Mouse (Mus musculus) neural tube, embryonic 10.5 days (tissue): ENCODE data around the gene Pik3r4.
"Not testable (repeated sequence)": the region's sequence is repeated elsewhere in the genome, so short reads cannot be mapped to it uniquely, and the experiment has no call there.

Experiments used
- DNase-seq: peaks from one replicate; pipeline ENCODE4 v3.0.0-alpha.2; 2017; ENCODE audit warnings: low spot score; ENCODE audit errors: extremely low spot score

The Pik3r4 gene

DNA sequence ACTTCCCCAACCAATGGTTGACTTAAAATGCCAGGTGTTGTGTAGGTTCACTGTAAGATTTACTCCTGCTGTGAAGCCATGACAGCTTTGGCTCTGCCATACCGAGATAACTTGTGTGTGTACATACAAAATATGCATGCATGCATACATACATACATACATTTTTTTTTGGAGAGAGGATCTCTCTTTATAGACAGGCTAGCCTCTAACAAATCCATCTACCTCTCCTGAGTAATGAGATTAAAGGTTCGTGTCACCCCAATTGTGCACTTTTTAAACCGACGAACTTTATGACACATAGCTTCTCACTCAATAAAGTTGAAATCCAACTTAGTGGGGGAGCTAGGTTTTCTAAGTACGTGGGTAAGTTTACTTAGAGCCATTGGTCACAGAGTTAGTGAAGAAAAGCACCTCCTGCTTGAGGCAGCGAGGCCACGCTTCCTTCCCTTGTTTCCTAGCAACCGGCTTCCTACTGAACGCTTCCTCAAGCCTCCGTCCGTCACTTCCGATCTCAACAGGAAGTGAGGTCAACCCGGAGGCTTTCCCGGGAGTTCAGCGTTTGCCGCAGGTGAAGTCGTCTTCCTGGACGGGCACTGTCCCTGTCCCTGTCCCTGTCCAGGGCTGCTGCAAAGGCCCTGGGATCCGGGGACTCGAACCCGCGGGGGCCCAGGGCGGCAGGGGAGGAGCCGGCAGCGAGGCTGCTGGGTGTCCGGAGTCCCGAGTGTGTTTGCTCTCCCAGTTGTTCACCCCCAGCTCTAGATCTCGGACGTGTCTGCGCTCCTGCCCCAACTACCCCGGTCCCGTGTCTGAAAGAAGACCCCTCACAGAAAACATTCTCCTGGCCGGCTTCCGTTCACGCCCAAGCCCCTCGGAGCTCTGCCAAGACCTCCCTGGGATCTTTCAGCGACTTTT is at the start of gene Pik3r4:
Gene Pik3r4, plus strand, starts transcription at position 519 of the 912 bp plus-strand sequence.
- DNase-seq = peak; percentile 84

DNA sequence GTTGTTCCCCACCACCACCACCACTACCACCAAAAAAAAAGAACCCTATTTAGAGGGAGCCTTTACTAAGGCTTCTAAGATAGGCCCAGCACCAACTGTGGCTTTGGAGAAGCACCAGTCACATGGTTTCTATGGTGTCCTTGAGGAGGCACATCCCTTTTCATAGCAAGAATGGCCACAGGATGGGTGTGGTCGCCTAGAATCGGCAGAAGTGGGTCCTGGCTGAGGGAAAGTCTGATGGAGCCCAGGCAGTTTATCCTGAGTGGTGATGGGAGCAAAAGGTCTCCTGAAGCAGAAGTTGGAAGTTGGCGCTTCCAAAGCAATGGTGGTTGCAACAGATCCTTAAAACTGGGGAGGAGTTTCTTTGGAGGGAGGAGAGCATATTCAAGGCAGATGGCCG is 43.9 kb upstream of the Pik3r4 start:
- no peak for DNase-seq

DNA sequence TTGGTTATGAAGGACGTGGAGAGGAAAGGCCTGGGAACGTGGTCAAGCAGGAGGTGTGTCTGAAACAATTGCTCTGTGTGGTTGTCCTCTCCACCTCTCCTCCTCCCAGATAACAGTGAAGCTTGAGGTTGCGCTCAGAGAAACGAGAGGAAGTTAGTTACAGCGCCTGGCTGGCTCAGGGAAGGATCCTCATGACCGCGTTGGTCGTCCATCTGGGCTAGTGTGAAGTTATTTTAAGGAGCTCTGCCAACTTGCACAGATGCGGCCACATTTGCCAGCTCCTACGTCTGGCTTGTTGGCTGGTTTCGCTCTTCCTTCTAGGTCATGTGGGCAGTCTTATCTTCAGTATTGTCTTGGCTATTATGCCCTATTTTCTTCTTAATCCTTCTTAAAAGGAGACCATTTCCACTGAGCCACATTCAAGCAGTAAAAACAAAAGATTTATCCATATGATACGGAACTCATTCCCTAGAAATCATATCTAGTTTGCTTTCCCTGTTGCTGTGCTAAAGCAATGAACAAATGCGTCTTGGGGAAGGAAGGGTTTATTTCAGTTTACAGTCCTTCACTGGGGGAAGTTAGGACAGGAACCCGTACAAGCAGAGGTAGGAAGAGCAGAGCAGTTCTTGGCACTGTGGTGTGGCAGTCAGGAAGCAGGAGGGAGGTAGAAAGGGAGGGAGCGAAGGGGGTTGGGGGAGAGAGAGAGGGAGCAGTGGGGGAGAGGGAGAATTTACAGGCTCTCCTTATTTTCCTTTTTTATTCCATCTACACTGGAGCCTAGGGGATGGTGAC is 30.6 kb upstream of the Pik3r4 start:
- DNase-seq = peak; percentile 4

DNA sequence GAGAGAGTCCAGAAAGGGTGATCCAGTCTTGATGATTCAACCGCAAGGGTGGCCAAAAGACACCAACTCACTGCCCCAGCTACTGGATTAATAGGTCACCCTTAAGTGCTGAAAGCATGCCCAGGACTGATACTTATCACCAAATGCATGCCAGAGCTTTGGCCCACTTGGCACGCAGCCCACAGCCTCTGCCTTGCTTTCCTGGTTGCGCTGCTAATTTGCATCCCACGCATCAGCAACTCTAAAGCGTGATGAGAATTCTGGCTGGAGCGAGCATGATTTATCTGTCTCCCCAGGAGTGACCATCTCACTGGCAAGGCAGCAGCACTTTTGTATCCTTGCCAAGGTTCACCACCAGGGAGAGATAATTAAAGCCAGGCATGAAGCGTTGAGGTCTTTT is 29.9 kb upstream of the Pik3r4 start:
- peak; percentile 9 for DNase-seq

DNA sequence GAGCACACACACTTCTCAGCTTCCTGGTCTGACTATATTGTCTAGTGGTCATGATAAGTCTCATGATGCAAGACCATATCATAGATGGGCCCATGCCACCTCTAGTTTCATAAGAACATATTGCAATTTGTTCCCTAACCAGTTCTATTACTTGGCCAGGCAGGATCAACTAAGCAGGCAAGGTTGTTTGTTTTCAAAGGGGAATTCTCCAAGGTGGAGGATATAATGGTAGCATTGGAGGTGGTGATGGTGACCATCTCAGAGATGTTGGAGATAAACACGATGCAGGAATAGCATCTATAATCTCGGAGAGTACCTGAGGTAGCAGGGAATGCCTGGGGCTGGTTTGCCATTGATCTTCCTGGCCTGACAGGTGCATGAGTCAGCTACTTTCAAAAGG is 26.8 kb upstream of the Pik3r4 start:
- DNase-seq = peak; percentile 0

DNA sequence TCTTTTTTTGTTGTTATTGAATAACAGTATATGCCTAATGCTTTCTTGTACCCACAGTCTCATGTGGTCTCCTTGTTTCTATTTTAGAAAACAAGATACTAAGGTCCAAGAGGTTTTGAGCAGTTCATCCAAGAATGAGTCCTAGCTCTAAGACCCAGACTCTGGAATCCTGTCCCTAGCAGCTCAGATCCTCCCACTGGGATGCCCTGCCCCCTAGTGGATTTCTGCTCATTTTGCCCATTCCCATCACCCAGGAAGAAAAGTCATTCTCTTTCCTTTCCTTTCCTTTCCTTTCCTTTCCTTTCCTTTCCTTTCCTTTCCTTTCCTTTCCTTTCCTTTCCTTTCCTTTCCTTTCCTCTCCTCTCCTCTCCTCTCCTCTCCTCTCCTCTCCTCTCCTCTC is 25.5 kb upstream of the Pik3r4 start:
- peak; percentile 40 for DNase-seq

DNA sequence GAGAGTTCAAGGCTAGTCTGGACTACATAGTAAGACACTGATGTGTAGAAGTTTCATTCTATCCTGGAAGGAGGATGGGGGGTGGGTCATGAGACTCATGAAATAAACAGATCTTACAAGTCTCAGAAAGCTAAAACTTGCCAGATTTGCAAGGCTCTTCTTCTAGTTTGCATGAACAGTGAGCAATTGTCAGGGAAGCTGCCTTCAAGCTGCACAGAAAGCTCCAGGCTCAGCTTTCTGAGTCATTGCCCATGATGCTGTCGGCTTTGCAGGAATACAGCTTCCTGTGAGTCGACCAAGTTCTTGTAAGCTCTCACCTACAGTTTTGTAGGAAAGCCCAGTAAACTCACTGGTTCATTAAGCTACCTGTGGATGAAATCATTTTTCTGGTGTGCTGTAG is 8.8 kb upstream of the Pik3r4 start:
- no peak for DNase-seq

DNA sequence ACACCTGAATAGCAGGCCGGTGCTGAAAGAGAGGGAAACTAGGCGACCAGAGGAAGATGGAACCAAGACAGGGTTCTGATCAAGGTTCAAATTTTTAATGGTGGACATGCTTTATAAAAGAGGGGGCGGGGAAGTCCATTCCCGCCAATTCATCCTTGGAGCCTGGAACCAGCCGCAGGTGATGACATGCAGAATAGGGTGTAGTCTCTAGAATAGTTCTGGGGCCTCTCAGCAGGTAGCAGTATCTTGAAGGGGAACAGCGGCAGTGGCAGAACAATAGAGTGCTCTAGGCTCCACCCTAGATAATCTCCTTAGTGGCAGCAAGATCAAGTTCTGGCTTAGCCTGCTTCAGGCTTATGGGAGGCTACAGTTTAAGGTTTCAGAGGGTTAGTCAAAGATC is 1.4 kb upstream of the Pik3r4 start:
- DNase-seq = not testable (repeated sequence)

DNA sequence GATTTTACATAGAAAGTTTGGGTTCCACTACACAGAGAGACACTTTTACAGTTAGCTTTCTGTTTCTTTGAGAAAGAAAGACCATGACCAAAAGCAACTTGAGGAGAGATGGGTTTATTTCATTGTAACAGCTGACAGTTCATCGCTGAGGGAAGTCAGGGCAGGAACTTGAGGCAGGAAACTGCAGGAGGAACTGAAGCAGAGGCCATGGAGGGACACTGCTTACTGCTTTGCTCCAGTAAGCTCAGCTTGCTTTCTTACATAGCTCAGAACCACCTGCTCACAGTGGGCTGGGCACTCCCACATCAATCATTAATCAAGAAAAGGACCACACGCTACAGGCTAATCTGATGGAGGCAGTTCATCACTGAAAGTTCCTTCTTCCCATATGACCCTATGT is 13.4 kb downstream of the Pik3r4 start:
- no peak for DNase-seq

DNA sequence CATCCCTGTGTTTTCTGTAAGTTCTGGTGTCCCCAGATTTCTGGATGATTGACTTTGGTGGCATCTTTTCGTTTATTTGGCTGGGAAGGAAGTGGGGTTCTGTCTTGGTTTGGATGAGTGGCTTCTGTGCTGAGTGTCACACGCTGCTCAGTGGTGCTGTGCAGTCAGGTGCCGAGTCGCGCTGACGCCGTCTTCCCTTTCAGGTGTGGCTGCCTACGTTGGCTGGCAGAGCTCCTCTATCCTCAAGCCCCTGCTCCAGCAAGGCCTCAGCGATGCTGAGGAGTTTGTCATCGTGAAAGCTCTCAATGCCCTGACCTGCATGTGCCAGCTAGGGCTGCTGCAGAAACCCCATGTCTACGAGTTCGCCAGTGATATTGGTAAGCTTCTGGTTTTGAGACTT is 15.4 kb downstream of the Pik3r4 start:
- DNase-seq = no peak

DNA sequence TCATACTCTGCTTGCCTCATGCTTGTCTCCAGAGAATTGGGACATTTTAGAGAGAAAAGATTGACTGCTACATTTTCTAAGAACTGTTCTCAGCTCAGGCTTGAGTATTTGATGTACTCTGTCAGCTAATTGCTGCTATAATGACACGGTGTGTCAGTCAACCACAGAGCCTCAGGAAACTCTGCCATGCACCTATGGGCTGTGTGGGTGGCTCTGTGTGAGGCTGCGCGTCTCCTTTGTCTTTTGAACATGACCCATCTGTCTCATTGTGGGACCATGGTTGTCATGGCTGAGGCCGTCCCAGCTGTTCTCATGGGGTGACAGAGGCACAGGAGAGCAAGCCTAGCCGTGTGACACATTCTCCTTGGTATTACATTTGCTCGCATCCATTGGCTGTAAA is 17.1 kb downstream of the Pik3r4 start:
- DNase-seq = no peak

DNA sequence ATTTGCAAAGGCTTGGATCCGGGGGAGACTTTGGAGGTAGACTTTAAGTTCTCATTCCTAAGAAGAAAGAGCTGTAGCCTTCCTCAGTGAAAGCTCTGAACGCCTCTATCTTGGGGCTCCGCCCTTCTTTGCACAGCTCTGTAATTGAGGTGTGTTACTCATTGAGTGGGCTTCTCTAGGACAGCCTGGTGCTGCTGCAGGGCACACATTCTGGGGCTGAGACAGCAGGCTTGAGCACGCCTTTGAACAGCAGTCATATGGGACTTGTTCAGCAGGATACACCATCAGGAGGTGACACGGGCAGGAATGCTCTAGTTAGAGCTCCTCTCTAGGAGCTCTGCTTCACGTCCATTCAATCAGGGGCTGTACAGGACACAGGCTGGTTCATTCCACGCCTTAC is 22.5 kb downstream of the Pik3r4 start:
- no peak for DNase-seq

DNA sequence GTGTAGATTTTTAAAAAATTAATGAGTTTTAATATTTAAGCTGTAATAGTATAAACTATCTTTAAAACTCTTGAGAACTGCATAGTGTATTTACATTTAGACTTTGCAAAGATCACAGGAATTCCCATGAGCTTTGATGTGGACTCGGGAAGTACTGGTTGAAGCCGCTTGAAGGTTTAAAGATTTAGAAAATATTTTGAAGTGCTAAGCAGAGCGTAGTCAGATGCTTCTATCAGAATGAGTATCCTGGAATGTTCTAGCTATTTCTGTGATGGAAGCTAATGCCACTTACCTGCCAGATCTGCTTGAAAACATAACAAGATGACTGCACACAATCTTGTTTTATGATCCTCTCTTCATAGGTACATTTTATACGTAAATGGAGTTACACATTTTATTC is 28.1 kb downstream of the Pik3r4 start:
- no peak for DNase-seq

DNA sequence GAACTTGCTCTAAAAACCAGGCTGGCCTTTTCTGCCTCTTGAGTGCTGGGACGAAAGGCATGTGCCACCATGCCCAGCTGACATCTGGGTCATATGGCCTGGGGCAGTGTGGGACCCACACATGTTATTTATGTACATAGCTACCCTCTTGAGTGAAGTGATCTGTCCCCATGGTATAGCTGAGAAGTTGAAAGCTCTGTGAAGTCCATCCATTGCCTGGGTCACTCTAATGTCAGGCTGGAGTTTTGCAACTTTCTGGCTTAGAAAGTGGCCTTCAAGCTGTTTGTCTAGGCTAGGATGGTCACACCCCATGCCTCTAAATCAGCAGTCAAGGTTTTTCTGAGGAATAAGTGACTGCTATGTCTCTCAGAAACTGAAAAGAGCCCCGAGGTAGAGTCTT is 29.3 kb downstream of the Pik3r4 start:
- DNase-seq = no peak

DNA sequence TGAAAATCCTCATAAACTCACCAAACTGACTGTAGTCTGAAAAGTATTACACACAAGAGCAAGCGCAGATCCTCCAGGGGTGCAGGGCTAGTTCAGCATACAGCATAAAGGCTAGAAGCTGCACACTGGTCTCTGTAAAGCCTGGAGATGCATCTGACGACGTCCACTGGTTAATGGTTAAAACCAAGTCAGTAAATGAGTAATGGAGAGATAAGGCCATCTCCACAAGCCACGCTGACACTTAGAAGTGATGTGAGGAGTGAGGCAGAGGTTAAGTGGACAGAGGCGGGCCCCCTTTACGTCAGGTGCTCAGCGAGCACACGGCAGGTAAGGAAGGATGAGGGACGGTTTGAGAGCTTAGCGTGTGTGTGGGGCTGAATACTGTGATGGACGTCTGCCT is 33.2 kb downstream of the Pik3r4 start:
- no peak for DNase-seq

DNA sequence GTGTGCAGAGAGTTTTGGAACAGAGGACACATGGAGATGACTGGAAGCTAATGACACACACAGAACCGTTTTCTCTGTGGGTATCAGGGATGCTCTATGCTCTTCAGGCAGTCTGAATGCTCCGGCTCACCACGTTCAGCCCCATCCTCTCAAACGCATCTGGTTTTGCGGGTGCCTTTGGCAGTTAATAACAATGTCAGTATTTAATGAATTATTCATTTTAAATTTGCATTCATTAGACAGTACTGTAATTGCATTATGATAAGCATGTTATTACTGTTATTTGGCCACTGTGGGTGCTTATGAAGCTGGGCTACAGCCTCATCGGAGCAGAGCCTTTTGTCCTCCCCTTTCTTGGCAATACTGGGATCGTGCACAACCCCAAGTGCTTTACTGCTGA is 38.6 kb downstream of the Pik3r4 start:
- DNase-seq = no peak

DNA sequence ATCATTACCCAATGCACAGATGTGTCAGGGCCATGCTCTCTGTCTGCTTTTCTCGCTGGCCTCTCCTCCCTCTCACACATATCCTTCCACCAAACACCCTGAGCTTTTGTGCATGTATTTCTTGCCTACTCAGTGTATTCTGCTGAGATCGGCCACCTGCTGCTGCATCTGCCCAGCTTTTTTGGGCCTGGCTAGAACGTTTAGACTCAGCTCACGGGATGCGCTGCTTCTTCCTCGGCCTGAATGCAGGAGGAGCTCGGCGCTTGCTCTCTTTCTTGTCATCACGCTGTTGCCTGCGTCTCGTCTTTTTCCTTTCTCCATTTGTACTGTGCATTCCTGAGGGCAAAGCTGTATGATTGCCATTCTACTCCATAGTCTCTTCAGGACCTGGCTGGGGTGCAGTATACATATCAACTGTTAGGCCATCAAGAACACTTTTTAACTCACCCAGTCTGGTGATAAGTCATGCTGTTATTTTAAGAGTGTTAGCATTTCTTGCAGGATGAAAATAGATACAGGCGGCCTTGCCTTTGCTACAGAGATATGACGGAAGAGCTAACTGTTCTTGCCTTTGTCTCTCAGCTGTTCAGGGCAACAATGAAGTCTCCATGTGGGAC is 41.9 kb downstream of the Pik3r4 start:
- DNase-seq = no peak

DNA sequence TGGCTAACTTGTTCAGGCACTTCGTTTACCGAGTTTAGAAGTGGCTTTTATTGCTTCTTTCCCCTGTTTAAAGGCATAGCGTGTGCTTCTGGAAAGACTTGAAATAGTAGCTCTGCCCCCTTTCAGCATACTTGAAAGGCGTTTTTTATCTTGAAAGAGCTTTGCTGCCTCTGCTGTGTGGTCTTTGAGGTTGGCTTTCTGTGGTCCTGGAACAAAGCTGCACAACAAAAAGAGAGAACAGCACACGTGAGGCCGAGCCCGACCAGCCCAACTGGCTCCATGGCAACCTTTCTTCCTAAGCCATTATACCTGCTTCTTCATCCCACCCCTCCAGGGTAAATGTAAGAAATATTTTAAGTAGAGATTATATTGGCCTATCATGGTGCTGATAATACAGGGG is 46.7 kb downstream of the Pik3r4 start:
- no peak for DNase-seq

DNA sequence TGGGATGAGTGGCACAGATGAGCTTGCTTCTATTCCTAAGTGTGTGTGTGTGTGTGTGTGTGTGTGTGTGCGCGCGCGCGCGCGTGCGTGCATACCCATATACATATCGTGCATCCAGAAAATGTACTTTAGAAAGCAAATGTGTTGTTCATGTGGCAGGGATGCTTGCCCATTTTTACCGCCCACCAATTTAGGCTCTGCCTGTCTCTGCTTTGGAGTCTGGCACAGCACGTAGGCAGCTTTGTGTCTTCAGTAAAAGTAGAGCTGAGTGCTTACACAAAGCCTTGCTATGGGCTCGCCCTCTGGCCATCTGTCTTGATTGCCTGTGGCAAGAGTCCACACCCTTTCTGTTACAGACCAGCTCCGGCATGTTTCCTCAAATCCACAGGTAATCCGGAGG is 49.7 kb downstream of the Pik3r4 start:
- DNase-seq = no peak

DNA sequence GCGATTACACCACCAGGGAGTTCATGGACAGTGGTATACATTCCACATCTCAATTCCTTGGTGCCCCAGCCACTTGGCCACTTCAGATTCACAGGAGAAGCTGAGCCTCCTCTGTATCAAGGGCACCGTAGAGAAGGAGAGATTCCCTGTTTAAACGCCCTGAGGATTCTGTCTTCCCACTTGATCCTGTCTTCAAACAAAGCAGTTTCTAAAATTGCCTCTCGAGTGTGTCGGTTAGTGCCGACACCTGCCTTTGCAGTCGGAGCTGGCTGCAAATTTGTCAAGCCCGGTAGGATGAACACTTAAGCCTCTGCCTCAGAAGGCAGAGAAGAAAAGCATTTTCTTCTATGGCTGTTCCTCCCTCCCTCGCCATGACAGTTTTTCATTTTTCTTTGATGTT is 50.3 kb downstream of the Pik3r4 start:
- DNase-seq = no peak

DNA sequence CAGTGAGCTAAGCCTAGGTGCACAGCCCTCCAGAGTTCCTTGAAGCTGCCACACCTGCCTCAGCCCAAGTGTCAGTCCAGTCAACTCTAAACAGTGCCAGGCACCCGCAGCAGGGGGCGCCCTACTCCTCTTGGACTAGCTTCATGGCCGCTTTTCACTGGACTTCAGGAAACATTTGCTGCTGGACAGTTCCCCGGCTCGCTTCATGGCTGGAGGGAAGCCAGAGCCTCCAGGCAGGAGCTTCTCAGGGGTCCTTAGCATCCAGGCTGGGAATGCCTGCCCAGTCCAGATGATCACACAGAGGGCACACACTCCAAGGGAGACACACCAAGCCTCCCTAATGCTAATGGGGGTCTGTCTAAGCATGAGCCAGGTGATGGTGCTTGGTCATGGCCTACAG is 51.1 kb downstream of the Pik3r4 start:
- DNase-seq = peak; percentile 88
